Mouse (Mus musculus) heart, embryonic 16.5 days (tissue): Measurements from ENCODE around the gene Pla2g10. TPM values are rescaled to one million over a fixed set of nuclear protein-coding genes. Genes with fewer than 3 reads are reported as not detected.
"Not testable (repeated sequence)": the region's sequence is repeated elsewhere in the genome, so short reads cannot be mapped to it uniquely, and the experiment has no call there.

Source experiments
- ATAC-seq: fragments of 200-750 bp; cut with Nextera tagmentation; replicated peaks from 2 replicates; pipeline ENCODE4 v1.8.0; 2017; ENCODE audit warnings: moderate number of reproducible peaks; ENCODE audit not compliant: insufficient read depth, low FRiP score; ENCODE audit errors: extremely low read depth
- H3K27ac ChIP-seq: fragments of 300-500 bp; sonication (generic); 2 replicates; pipeline ENCODE4 v1.5.1; 2014; ENCODE audit warnings: mild to moderate bottlenecking, low read length, control low read depth, moderate library complexity
- H3K27me3 ChIP-seq: fragments of 300-500 bp; sonication (generic); 2 replicates; pipeline ENCODE4 v1.6.1; 2014; ENCODE audit warnings: low read length, mixed read lengths; ENCODE audit not compliant: control insufficient read depth, insufficient read depth
- H3K36me3 ChIP-seq: fragments of 300-500 bp; sonication (generic); 2 replicates; pipeline ENCODE4 v1.6.1; 2014; ENCODE audit not compliant: control insufficient read depth, insufficient read depth
- H3K4me1 ChIP-seq: fragments of 300-500 bp; sonication (generic); 2 replicates; pipeline ENCODE4 v1.6.1; 2014; ENCODE audit warnings: low read length, mixed read lengths; ENCODE audit not compliant: control insufficient read depth, insufficient read depth
- H3K4me2 ChIP-seq: fragments of 300-500 bp; sonication (generic); 2 replicates; pipeline ENCODE4 v1.6.1; 2014; ENCODE audit warnings: low read depth, mild to moderate bottlenecking, control low read depth, low read length
- H3K4me3 ChIP-seq: fragments of 300-500 bp; sonication (generic); 2 replicates; pipeline ENCODE4 v1.5.1; 2014; ENCODE audit warnings: mild to moderate bottlenecking, control low read depth, low read length
- H3K9ac ChIP-seq: fragments of 300-500 bp; sonication (generic); 2 replicates; pipeline ENCODE4 v1.6.1; 2014; ENCODE audit warnings: low read length, control low read depth
- H3K9me3 ChIP-seq: fragments of 300-500 bp; sonication (generic); replicated peaks from 2 replicates; pipeline ENCODE4 v1.6.1; 2016; ENCODE audit warnings: low read length; ENCODE audit not compliant: control insufficient read depth
- WGBS: fragments of 180-500 bp; shearing (Covaris S2); extraction: QIAGEN DNeasy Blood & Tissue Kit; methylation state at CpG from one replicate; pipeline ENCODE4 v1.1.7; 2014; 5-methylcytosine and 5-hydroxymethylcytosine counted together
- polyA plus RNA-seq: library from polyadenylated mRNA; unstranded; fragments of >200 nt; fragmentation: Nextera tagmentation; extraction: Ambion mirVana; gene quantifications from 2 replicates; pipeline ENCODE4 v1.2.1, GENCODE M21; 2015

Gene Pla2g10
- polyA plus RNA-seq, 1 experiment from 2014 or later, result 0.43 TPM

DNA sequence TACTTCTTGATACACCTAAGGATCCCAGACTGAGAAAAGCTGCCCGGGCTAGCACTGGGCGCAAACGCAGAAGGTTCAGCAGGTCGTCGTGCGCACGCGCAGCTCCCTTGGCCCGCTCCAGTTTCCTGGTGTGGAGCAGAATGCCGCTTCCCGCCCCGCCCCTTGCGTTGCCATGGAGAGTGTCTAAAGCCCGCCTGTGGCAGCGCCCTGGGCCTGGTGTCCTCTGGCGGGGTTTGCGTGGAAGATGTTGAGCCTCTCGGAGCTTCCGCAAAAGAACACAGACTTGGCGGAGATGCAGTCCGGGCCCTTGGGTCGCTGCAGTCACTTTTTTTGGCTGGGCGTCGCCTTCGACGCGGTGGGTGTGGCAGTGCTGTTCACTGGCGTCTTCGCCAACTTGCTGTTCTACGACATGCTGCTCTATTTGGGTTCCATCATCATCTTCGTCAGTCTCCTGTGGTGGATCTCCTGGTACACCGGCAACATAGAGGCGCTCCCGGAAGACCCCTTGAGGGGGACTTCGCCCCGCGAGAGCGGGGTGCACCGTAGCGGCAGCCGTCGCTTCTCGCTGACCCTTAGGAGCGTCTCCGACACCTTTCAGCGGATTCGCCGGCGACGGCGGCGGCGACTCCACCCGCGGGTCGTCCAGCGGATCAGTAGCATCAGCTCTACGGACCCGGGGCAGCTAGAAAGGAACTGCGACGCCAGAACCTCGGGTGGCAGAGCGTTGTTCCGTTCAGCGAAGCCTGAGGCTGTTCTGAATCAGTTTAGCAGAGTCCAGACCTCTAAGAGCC lies 23.8 kb upstream of the Pla2g10 start:
- H3K27ac ChIP-seq, result no peak overlapping the region

DNA sequence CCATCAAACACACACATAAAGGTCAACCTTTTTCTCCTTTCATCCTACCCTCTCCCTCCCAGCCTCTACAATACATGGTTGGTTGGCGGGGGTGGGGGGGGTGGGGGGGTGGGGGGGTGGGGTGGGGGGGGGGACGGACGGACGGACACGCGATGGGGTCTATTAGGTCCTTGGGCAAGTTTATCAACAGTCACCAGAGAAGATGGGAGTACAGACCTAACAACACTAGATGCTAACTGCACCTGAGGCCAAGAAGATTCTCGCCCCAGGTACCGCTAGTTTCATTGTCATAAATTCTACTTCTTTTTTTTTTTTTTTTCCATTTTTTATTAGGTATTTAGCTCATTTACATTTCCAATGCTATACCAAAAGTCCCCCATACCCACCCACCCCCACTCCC lies 23.2 kb upstream of the Pla2g10 start:
- Histone ChIP-seq H3K9me3 (no peaks in the 10 kb centered on the region), H3K4me3 (peak overlapping the region; percentile 89), H3K27me3 (no peaks in the 10 kb centered on the region), H3K4me1 (no peaks in the 10 kb centered on the region), H3K27ac (no peak overlapping the region), H3K36me3 (no peaks in the 10 kb centered on the region), H3K9ac (no peak overlapping the region), H3K4me2 (peak overlapping the region; percentile 99)
- WGBS, result 66% methylated on average over 8 of the region's 8 CpGs
- ATAC-seq, result no peak

More for the DNA sequence above, 23.8 kb upstream of the Pla2g10 start:
- WGBS, result 1% methylated on average over 65 of the region's 65 CpGs
- H3K9ac ChIP-seq, result peak overlapping the region; percentile 78
- H3K4me1 ChIP-seq, result no peaks in the 10 kb centered on the region
- peak; percentile 99 for ATAC-seq
- peak overlapping the region; percentile 89 for H3K4me3 ChIP-seq
- no peaks in the 10 kb centered on the region for H3K36me3 ChIP-seq
- no peaks in the 10 kb centered on the region for H3K9me3 ChIP-seq
- H3K27me3 ChIP-seq, result no peaks in the 10 kb centered on the region
- H3K4me2 ChIP-seq, result peak overlapping the region; percentile 99

DNA sequence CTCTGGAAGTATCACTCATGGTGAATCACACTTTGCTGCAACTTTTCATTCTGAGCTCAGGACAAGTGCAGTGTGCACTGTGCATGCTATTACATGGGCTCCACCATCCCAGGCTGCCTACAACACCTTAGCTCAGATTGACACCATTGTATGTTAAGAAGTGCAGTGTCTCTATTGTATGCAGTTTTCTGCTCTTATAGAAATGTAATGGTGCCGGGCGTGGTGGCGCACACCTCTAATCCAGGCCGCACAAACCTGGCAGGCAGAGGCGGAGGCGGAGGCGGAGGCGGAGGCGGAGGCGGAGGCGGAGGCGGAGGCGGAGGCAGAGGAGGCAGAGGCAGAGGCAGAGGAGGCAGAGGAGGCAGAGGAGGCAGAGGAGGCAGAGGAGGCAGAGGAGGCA lies 19.8 kb upstream of the Pla2g10 start:
- 94% methylated on average over 13 of the region's 13 CpGs for WGBS

DNA sequence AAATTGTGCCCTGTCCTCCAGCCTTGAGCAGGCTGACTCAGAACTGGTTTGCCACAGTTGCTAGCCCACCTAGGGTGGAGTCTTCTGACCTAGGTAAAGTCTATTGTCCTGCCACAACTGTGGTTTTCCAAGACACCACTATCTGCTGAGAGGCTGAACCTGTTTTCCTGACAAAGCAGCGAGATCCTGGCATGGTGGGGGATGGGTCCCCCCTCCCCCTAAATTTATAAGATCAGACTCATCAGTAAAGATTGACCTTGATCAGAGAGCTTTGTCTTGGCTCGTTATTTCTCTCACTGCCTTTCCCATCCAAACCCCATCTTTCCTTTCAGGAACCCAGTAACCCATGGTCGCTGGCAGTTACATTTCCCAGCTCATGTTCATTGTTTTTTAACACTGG lies 19.2 kb upstream of the Pla2g10 start:
- 55% methylated on average over 3 of the region's 3 CpGs for whole genome bisulfite sequencing
- Histone ChIP-seq H3K4me3 (no peak overlapping the region), H3K36me3 (no peaks in the 10 kb centered on the region), H3K4me2 (no peak overlapping the region), H3K27ac (no peak overlapping the region), H3K4me1 (no peaks in the 10 kb centered on the region), H3K9me3 (no peaks in the 10 kb centered on the region), H3K27me3 (no peaks in the 10 kb centered on the region), H3K9ac (no peak overlapping the region)
- no peak for ATAC-seq

More for the DNA sequence above, 19.8 kb upstream of the Pla2g10 start:
- no peak overlapping the region for H3K4me3 ChIP-seq
- H3K4me2 ChIP-seq, result no peak overlapping the region
- H3K36me3 ChIP-seq, result no peaks in the 10 kb centered on the region
- no peaks in the 10 kb centered on the region for H3K9me3 ChIP-seq
- H3K4me1 ChIP-seq, result no peaks in the 10 kb centered on the region
- no peak for ATAC-seq
- no peak overlapping the region for H3K9ac ChIP-seq
- no peaks in the 10 kb centered on the region for H3K27me3 ChIP-seq
- no peak overlapping the region for H3K27ac ChIP-seq

DNA sequence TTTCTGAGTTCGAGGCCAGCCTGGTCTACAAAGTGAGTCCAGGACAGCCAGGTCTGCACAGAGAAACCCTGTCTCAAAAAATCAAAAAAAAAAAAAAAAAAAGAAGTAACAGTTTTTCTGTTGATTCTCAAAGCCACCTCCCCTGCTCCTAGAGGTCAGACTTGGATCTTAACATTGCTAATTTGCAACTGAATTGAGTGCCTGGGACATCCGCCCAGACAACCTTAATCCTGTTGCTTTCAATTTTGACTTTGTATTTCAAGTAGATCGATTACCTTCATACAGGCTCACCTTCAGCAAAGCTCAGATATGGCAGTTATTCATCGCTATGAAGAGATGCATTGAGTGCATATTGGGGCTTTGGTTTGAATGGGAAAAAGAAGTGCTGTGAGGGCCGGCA lies 18.5 kb upstream of the Pla2g10 start:
- Histone ChIP-seq H3K27me3 (no peaks in the 10 kb centered on the region), H3K4me3 (no peak overlapping the region), H3K9ac (no peak overlapping the region), H3K9me3 (no peaks in the 10 kb centered on the region), H3K36me3 (no peaks in the 10 kb centered on the region), H3K4me2 (no peak overlapping the region), H3K27ac (no peak overlapping the region), H3K4me1 (no peaks in the 10 kb centered on the region)
- no peak for ATAC-seq
- 55% methylated on average over 5 of the region's 5 CpGs for WGBS

DNA sequence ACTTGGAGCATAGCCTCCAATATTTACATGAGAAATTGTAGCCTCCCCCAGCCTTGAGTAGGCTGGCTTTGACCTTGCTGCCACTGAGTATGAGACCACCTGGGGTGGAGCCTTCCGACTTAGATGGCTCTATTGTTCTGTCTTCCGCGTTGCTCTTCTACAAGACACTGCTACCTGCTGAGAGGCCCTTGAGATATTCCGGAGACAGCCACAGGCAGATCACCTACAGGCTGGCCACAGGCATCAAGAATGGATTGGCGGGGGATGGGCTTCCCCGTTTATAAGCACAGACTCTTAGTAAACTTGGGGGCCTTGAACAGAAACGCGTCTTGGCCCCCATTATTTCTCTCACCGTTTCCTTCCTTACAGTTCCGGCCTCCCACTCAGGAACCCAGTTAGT lies 18.0 kb upstream of the Pla2g10 start:
- not testable (repeated sequence) for H3K4me1 ChIP-seq, H3K9ac ChIP-seq, H3K9me3 ChIP-seq, H3K4me3 ChIP-seq, H3K4me2 ChIP-seq, H3K36me3 ChIP-seq, H3K27ac ChIP-seq, ATAC-seq, H3K27me3 ChIP-seq
- WGBS, result 30% methylated on average over 10 of the region's 10 CpGs

DNA sequence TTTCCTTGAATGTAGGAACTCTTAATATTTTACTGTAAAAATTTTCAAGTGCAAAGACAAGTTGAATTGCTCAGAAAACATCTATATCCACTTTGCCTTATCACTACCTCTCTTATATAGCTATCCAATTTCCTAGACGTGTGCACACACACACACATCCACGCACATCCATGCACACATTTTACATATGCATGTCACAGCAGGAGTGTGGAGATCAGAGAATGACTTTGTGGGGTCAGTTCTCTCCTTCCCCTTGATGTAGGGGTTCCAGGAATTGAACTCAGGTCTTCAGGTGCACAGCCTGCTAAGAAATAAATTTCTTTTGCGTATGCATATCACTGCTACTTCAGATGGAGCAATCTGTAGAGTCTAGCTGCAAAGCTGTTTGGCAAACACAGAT lies 17.3 kb upstream of the Pla2g10 start:
- Histone ChIP-seq H3K36me3 (no peaks in the 10 kb centered on the region), H3K9me3 (no peaks in the 10 kb centered on the region), H3K4me2 (no peak overlapping the region), H3K4me3 (no peak overlapping the region), H3K4me1 (no peaks in the 10 kb centered on the region), H3K27ac (no peak overlapping the region), H3K9ac (no peak overlapping the region), H3K27me3 (no peaks in the 10 kb centered on the region)
- 64% methylated on average over 3 of the region's 3 CpGs for WGBS
- ATAC-seq, result no peak

DNA sequence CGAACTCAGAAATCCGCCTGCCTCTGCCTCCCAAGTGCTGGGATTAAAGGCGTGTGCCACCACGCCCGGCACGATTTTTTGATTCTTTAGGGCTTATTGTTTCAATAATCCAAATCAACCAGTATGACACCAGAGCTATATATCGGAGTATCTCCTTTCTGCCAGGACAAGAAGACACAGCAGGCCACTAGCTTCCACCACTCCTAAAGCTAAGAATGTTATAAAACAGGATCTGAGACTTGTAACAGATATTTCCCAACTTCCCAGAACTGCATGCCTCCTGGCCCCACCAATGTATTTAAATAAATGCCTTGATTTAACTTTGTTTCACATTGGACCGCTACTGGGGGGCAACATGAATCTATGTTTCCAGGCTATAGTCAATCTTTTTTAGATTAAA lies 16.9 kb upstream of the Pla2g10 start:
- no peak for ATAC-seq
- H3K4me3 ChIP-seq, result no peak overlapping the region
- H3K36me3 ChIP-seq, result no peaks in the 10 kb centered on the region
- no peaks in the 10 kb centered on the region for H3K4me1 ChIP-seq
- no peaks in the 10 kb centered on the region for H3K9me3 ChIP-seq
- no peak overlapping the region for H3K9ac ChIP-seq
- no peak overlapping the region for H3K27ac ChIP-seq
- H3K27me3 ChIP-seq, result no peaks in the 10 kb centered on the region
- H3K4me2 ChIP-seq, result no peak overlapping the region
- 94% methylated on average over 8 of the region's 8 CpGs for WGBS

DNA sequence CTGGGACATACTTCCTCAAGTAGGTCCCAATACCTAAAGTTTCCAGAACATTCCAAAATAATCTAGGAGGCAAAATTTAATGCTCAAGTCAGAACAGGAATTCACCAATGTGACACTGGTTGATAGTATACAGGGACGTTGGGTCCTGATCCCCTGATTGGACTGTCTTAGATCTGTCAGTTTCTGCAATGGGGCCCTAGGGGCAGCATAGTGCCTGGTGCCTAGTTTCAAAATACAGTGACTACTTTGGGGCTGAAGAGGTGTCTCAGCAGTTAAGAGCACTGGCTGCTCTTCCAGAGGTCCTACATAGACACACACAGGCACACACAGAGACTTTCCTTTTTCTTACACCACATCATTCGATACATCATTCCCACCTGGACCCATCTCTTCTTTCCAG lies 10.1 kb upstream of the Pla2g10 start:
- no peak overlapping the region for H3K4me3 ChIP-seq
- H3K9ac ChIP-seq, result no peak overlapping the region
- H3K27ac ChIP-seq, result no peak overlapping the region
- H3K4me2 ChIP-seq, result no peak overlapping the region
- no peaks in the 10 kb centered on the region for H3K9me3 ChIP-seq
- no peak for ATAC-seq
- no peaks in the 10 kb centered on the region for H3K27me3 ChIP-seq
- WGBS, result 63% methylated on average over 2 of the region's 2 CpGs
- no peaks in the 10 kb centered on the region for H3K4me1 ChIP-seq
- H3K36me3 ChIP-seq, result no peaks in the 10 kb centered on the region
